9 mouse cellular contexts compared by ENCODE assay signal in genomic region chr2:173173008-173173407, GRCm38 (mm10). TPM values are rescaled to one million over a fixed set of nuclear protein-coding genes. Genes with fewer than 3 reads are reported as not detected.
DNase-seq lines count a peak whose midpoint lies in the region; ATAC-seq lines count a peak whose summit lies in the region.
"Had no signal": no experiment of that assay in that cellular context is flagged by ENCODE, and none has a peak within 500 bp of the region (broad histone marks: within the 10 kb centered on the region; RNA-seq: fewer than 3 reads in every experiment).

No protein-coding gene starts in this region.

- 30% methylated on average over 2 of the region's 2 CpGs for WGBS in heart, embryonic 13.5 days
- 19% methylated on average over 2 of the region's 2 CpGs for WGBS in forebrain, embryonic 12.5 days
- 0% methylated on average over 2 of the region's 2 CpGs for WGBS in midbrain, embryonic 12.5 days

- no peak for ATAC-seq in heart, embryonic 13.5 days (ENCODE audit: extremely low read depth, insufficient number of reproducible peaks, low FRiP score, low TSS enrichment)
- peak; percentile 14 for ATAC-seq in CD4-positive, CD25-positive, alpha-beta regulatory T cell, adult 4 months
- peak; percentile 79 for ATAC-seq in forebrain, embryonic 12.5 days (ENCODE audit: low FRiP score)
- peak; percentile 80 for ATAC-seq in midbrain, embryonic 12.5 days (ENCODE audit: low FRiP score, low read depth)

- H3K27me3 ChIP-seq in heart, embryonic 13.5 days (replicated peaks): peaks cover 53% of the 10 kb centered on the region
- H3K27me3 ChIP-seq in forebrain, embryonic 12.5 days: peaks cover 27% of the 10 kb centered on the region
- no peaks in the 10 kb centered on the region; the same call in 1 of the 2 replicates for H3K27me3 ChIP-seq in midbrain, embryonic 12.5 days

- peak overlapping the region; percentile 78 for H3K27ac ChIP-seq in heart, embryonic 13.5 days (replicated peaks)
- peak overlapping the region; percentile 95 for H3K27ac ChIP-seq in forebrain, embryonic 12.5 days
- peak overlapping the region; percentile 97 for H3K27ac ChIP-seq in midbrain, embryonic 12.5 days (replicated peaks)
- H3K27ac ChIP-seq: macrophage had no signal

- DNase-seq in heart, adult 18-20 months: no peak
- peak; percentile 36 for DNase-seq in kidney, adult 9 months
- no peak for DNase-seq in gastrocnemius, adult 18-20 months (ENCODE audit: low spot score)
- no peak for DNase-seq in layer of hippocampus, adult 9-10 months (ENCODE audit: low spot score)

- H3K9me3 ChIP-seq in heart, embryonic 13.5 days: peaks cover 7% of the 10 kb centered on the region
- H3K9me3 ChIP-seq in forebrain, embryonic 12.5 days: no peaks in the 10 kb centered on the region
- peaks cover 6% of the 10 kb centered on the region; the same call in 1 of the 2 replicates for H3K9me3 ChIP-seq in midbrain, embryonic 12.5 days

- no peak overlapping the region for H3K9ac ChIP-seq in heart, embryonic 13.5 days
- H3K9ac ChIP-seq in forebrain, embryonic 12.5 days: no peak overlapping the region
- H3K9ac ChIP-seq in midbrain, embryonic 12.5 days (replicated peaks): no peak overlapping the region

- peak overlapping the region; percentile 43; the same call in 1 of the 2 replicates for H3K4me3 ChIP-seq in heart, embryonic 13.5 days
- H3K4me3 ChIP-seq in forebrain, embryonic 12.5 days (replicated peaks): no peak overlapping the region
- no peak overlapping the region for H3K4me3 ChIP-seq in midbrain, embryonic 12.5 days

- peak overlapping the region; percentile 67 for H3K4me2 ChIP-seq in heart, embryonic 13.5 days
- peak overlapping the region; percentile 60 for H3K4me2 ChIP-seq in forebrain, embryonic 12.5 days
- peak overlapping the region; percentile 57 for H3K4me2 ChIP-seq in midbrain, embryonic 12.5 days (replicated peaks)

- peaks cover 35% of the 10 kb centered on the region for H3K4me1 ChIP-seq in heart, embryonic 13.5 days
- H3K4me1 ChIP-seq in forebrain, embryonic 12.5 days: peaks cover 36% of the 10 kb centered on the region
- H3K4me1 ChIP-seq in midbrain, embryonic 12.5 days: peaks cover 36% of the 10 kb centered on the region

- H3K36me3 ChIP-seq in heart, embryonic 13.5 days: no peaks in the 10 kb centered on the region
- no peaks in the 10 kb centered on the region for H3K36me3 ChIP-seq in forebrain, embryonic 12.5 days (replicated peaks)
- H3K36me3 ChIP-seq in midbrain, embryonic 12.5 days: no peaks in the 10 kb centered on the region

RNA-seq across cellular contexts. Expression of gene Pck1, which starts 20.2 kb away (rescaled TPM):
- 0.05 and 0.08 TPM in 2 replicates for polyA plus RNA-seq in heart, embryonic 13.5 days (2015; fragmentation: Nextera tagmentation; extraction: Ambion mirVana)
- 100 to 1,000 TPM in 1 of 2 experiments, 10 to 100 TPM in 1; 12.3 to 112 TPM for total RNA-seq in heart, adult 18-20 months (2021)
- not detected for polyA plus RNA-seq in CD4-positive, CD25-positive, alpha-beta regulatory T cell, adult 4 months (2017; shearing (Covaris generic))
- not detected in 2 replicates for polyA plus RNA-seq in forebrain, embryonic 12.5 days (2016; fragmentation: Nextera tagmentation; extraction: Ambion mirVana)
- polyA plus RNA-seq in midbrain, embryonic 12.5 days (2016; fragmentation: Nextera tagmentation; extraction: Ambion mirVana): not detected in 2 replicates
- 10 to 100 TPM in 1 of 2 experiments, 1 to 10 TPM in 1; 5.7 to 10.8 TPM for total RNA-seq in gastrocnemius, adult 18-20 months (2021)
- polyA plus RNA-seq: macrophage had no signal

RNA-seq across cellular contexts. Expression of gene Zbp1, which starts 45.7 kb away (rescaled TPM):
- 0.33 and 0.57 TPM in 2 replicates for polyA plus RNA-seq in heart, embryonic 13.5 days (2015; fragmentation: Nextera tagmentation; extraction: Ambion mirVana)
- total RNA-seq in heart, adult 18-20 months (2021): 1 to 10 TPM in 1 of 2 experiments, under 1 TPM in 1; 0.90 to 1.3 TPM
- 100 to 1,000 TPM in 1 of 2 experiments, 10 to 100 TPM in 1; 85.2 to 140 TPM for polyA plus RNA-seq in CD4-positive, CD25-positive, alpha-beta regulatory T cell, adult 4 months (2017; shearing (Covaris generic))
- polyA plus RNA-seq in forebrain, embryonic 12.5 days (2016; fragmentation: Nextera tagmentation; extraction: Ambion mirVana): 0.34 TPM in 1 of 2 replicates, not detected in the other
- 0.63 and 0.80 TPM in 2 replicates for polyA plus RNA-seq in midbrain, embryonic 12.5 days (2016; fragmentation: Nextera tagmentation; extraction: Ambion mirVana)
- total RNA-seq in gastrocnemius, adult 18-20 months (2021): under 1 TPM in 1 of 2 experiments, not detected in 1; 0.47 TPM

RNA-seq across cellular contexts. Expression of gene Ctcfl, which starts 53.7 kb away (rescaled TPM):
- 0.70 and 0.84 TPM in 2 replicates for polyA plus RNA-seq in heart, embryonic 13.5 days (2015; fragmentation: Nextera tagmentation; extraction: Ambion mirVana)
- total RNA-seq in heart, adult 18-20 months (2021): under 1 TPM; 0.08 to 0.22 TPM
- polyA plus RNA-seq in CD4-positive, CD25-positive, alpha-beta regulatory T cell, adult 4 months (2017; shearing (Covaris generic)): not detected
- polyA plus RNA-seq in forebrain, embryonic 12.5 days (2016; fragmentation: Nextera tagmentation; extraction: Ambion mirVana): 0.09 TPM in 1 of 2 replicates, not detected in the other
- polyA plus RNA-seq in midbrain, embryonic 12.5 days (2016; fragmentation: Nextera tagmentation; extraction: Ambion mirVana): 0.07 TPM in 1 of 2 replicates, not detected in the other
- under 1 TPM; 0.07 to 0.19 TPM for total RNA-seq in gastrocnemius, adult 18-20 months (2021)
- polyA plus RNA-seq: macrophage had no signal

Comparison
In these comparisons a context has a peak if more than half of its experiments do, and no peak if none do; other contexts are left out.
1. RNA of gene Zbp1, which starts 45.7 kb away (polyA plus RNA-seq): 85.2 to 140 TPM in CD4-positive, CD25-positive, alpha-beta regulatory T cell, adult 4 months; 0.63 to 0.80 TPM in midbrain, embryonic 12.5 days, 0.33 to 0.57 TPM in heart, embryonic 13.5 days and 0.34 TPM in forebrain, embryonic 12.5 days; every median in the first group is over 10 times any median in the second.
2. Peak in every context shown above with its lines, with median percentiles within 50 percentile points of each other: H3K27ac ChIP-seq and H3K4me2 ChIP-seq.